Mouse (Mus musculus) limb, embryonic 11.5 days (tissue): ENCODE results near the gene Naif1. TPM values are rescaled to one million over a fixed set of nuclear protein-coding genes. Genes with fewer than 3 reads are reported as not detected.

Source experiments
- ATAC-seq: fragments of 200-750 bp; cut with Nextera tagmentation; 2 replicates; pipeline ENCODE4 v1.8.0; 2017; ENCODE audit warnings: low read depth; ENCODE audit not compliant: insufficient number of reproducible peaks, low FRiP score, low TSS enrichment
- DNase-seq: peaks from one replicate; pipeline ENCODE4 v3.0.0-alpha.2; 2015; ENCODE audit warnings: low spot score
- H3K27ac ChIP-seq: fragments of 300-500 bp; sonication (generic); replicated peaks from 2 replicates; pipeline ENCODE4 v1.5.1; 2014; ENCODE audit warnings: low read depth, mild to moderate bottlenecking, low read length
- H3K27me3 ChIP-seq: fragments of 300-500 bp; sonication (generic); 2 replicates; pipeline ENCODE4 v1.6.1; 2014; ENCODE audit warnings: mild to moderate bottlenecking, low read length, mixed read lengths; ENCODE audit not compliant: control insufficient read depth, insufficient read depth
- H3K36me3 ChIP-seq: fragments of 300-500 bp; sonication (generic); 2 replicates; pipeline ENCODE4 v1.6.1; 2014; ENCODE audit warnings: mild to moderate bottlenecking, low read length, moderate library complexity, mixed read lengths; ENCODE audit not compliant: control insufficient read depth, insufficient read depth
- H3K4me1 ChIP-seq: fragments of 300-500 bp; sonication (generic); 2 replicates; pipeline ENCODE4 v1.6.1; 2014; ENCODE audit warnings: low read length, mixed read lengths; ENCODE audit not compliant: control insufficient read depth, insufficient read depth
- H3K4me2 ChIP-seq: fragments of 300-500 bp; sonication (generic); 2 replicates; pipeline ENCODE4 v1.6.1; 2014; ENCODE audit warnings: low read depth, mild to moderate bottlenecking, moderate library complexity; ENCODE audit not compliant: severe bottlenecking
- H3K4me3 ChIP-seq: fragments of 300-500 bp; sonication (generic); 2 replicates; pipeline ENCODE4 v1.5.1; 2014; ENCODE audit warnings: low read depth, low read length
- H3K9ac ChIP-seq: fragments of 300-500 bp; sonication (generic); 2 replicates; pipeline ENCODE4 v1.6.1; 2014; ENCODE audit warnings: mild to moderate bottlenecking, low read length
- H3K9me3 ChIP-seq: fragments of 300-500 bp; sonication (generic); 2 replicates; pipeline ENCODE4 v1.6.1; 2016; ENCODE audit warnings: low read length; ENCODE audit not compliant: control insufficient read depth
- WGBS: fragments of 180-500 bp; shearing (Covaris S2); extraction: QIAGEN DNeasy Blood & Tissue Kit; methylation state at CpG from one replicate; pipeline ENCODE4 v1.1.7; 2014; 5-methylcytosine and 5-hydroxymethylcytosine counted together
- polyA plus RNA-seq: library from polyadenylated mRNA; unstranded; fragments of >200 nt; fragmentation: Nextera tagmentation; extraction: Ambion mirVana; gene quantifications from 2 replicates; pipeline ENCODE4 v1.2.1, GENCODE M21; 2014

Gene Naif1
- polyA plus RNA-seq, 1 experiment from 2014 or later, result 5.6 TPM

DNA sequence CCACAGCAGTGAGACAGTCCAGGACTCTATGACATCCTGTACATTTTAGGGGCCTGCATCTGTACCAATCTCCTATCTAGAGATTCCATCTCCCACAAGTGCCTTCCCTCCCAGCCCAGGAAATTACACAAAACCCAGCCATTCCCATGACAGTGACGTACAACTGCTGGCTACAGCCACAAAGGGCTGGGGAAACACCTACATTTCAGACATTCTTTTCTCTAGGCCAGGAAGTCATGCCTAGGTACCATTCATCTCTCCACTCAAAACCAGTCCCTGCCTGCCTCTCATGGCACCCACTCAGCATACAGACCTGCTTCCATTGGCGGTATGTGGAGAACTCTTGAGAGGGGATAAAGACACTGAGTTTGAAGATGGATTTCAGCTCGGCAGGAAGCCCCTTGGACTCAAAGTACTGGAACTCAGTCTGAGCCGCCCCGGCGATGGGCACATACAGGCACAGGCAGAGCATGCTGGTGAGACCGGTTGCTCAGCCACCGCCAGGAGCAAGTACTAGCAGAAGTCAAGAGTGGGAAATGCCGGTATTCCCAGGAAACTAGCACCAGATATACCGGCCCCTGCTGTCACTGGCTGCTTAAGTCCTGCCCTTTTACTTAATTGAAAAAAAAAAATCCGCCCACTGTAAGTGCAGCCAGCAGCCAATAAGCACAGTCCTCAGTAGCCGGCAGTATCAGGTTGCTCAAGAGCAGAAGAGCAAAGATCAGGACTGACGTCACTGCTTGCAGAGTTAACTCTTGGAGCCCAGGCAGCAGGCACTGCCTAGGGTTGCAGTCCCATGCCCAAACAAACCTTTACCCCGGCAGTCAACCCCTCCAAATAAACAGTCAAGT lies 26.6 kb upstream of the Naif1 start:
- Histone ChIP-seq H3K9ac (no peak overlapping the region), H3K4me1 (peaks cover 26% of the 10 kb centered on the region), H3K36me3 (peaks cover 3% of the 10 kb centered on the region; the same call in 1 of the 2 replicates), H3K4me2 (peak overlapping the region; percentile 56), H3K27me3 (no peaks in the 10 kb centered on the region), H3K9me3 (no peaks in the 10 kb centered on the region), H3K27ac (peak overlapping the region; percentile 72), H3K4me3 (peak overlapping the region; percentile 29)
- peak; percentile 85 for ATAC-seq
- whole genome bisulfite sequencing, result 3% methylated on average over 14 of the region's 14 CpGs
- DNase-seq, result peak; percentile 80

DNA sequence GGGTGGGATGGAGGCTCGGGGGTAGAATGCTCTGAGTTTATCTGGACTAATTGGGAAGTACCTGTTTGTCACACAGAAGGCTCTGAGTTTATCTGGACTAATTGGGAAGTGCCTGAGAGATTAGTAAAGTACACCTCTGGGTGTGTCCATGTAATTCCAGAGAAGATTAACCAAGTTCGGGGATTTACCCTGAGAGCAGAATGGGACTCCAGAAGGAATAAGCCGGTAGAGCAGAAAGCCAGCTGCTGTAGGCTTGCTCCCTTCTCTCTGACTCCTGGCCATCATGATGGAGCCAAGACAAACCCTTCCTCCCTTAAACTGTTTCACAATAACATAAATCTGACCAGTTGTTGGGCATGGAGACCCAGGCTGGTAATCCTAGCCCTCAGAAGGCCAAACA lies 25.5 kb upstream of the Naif1 start:
- no peak for ATAC-seq
- Histone ChIP-seq H3K36me3 (peaks cover 3% of the 10 kb centered on the region; the same call in 1 of the 2 replicates), H3K27ac (peak overlapping the region; percentile 72; the same call in 1 of the 2 replicates), H3K4me1 (peaks cover 31% of the 10 kb centered on the region), H3K4me2 (no peak overlapping the region), H3K9ac (no peak overlapping the region), H3K27me3 (no peaks in the 10 kb centered on the region), H3K9me3 (no peaks in the 10 kb centered on the region), H3K4me3 (no peak overlapping the region)
- no peak for DNase-seq
- WGBS, result 51% methylated on average over 3 of the region's 3 CpGs

GRCm38 (mm10) chr2:32425568-32425967 lies 24.7 kb upstream of the Naif1 start:
- WGBS, result 85% methylated on average over 5 of the region's 5 CpGs
- Histone ChIP-seq H3K36me3 (no peaks in the 10 kb centered on the region; the same call in 1 of the 2 replicates), H3K9me3 (no peaks in the 10 kb centered on the region), H3K4me2 (no peak overlapping the region), H3K4me1 (peaks cover 33% of the 10 kb centered on the region), H3K27ac (no peak overlapping the region), H3K27me3 (no peaks in the 10 kb centered on the region), H3K4me3 (no peak overlapping the region), H3K9ac (no peak overlapping the region)
- ATAC-seq (no peak), DNase-seq (no peak)

DNA sequence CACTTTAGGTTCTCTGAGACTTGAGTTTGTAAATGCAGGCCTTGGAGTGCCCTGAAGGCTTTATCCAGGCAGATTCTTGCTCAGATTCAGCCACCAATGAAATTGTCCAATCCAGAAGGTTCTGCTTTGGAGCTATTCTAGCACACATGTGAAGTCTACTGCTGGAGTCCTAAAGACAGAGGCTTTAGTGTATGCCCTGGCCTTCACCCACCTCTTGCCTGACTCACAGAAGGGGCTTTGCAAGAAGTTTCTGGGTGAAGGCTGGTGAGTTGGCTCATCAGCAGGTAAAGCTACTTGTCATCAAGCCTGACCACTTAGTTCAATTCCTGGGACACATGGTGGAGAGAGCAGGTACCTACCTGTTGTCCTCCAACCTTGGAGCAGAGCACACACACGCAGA lies 24.1 kb upstream of the Naif1 start:
- Histone ChIP-seq H3K9me3 (no peaks in the 10 kb centered on the region), H3K4me2 (no peak overlapping the region), H3K4me3 (no peak overlapping the region), H3K27ac (no peak overlapping the region), H3K36me3 (no peaks in the 10 kb centered on the region), H3K9ac (no peak overlapping the region), H3K4me1 (peaks cover 33% of the 10 kb centered on the region), H3K27me3 (no peaks in the 10 kb centered on the region)
- DNase-seq (no peak), ATAC-seq (no peak)
- 85% methylated on average over 1 of the region's 1 CpGs for WGBS

DNA sequence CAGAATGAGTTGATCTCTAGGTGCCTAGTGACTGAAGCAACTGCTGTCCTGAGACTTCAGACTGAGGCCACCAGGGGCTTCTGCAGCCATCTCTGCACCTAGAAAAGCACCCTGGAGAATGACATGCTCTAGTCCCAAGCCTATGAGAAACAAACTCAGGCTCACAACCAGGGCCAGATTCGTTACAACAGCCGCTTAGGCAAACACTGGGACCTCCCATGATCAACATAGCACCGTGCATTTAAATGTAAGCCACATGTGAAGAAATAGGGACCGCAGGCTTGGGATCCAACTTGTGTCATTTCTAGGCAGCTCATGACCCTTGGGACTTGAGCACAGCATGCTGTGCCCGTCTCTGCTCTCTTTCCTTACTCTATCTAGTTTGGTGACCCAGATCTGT lies 22.5 kb upstream of the Naif1 start:
- ATAC-seq (no peak), DNase-seq (no peak)
- no peak overlapping the region for H3K9ac ChIP-seq
- H3K27ac ChIP-seq, result no peak overlapping the region
- 74% methylated on average over 5 of the region's 5 CpGs for whole genome bisulfite sequencing
- H3K4me3 ChIP-seq, result no peak overlapping the region
- H3K36me3 ChIP-seq, result no peaks in the 10 kb centered on the region
- H3K27me3 ChIP-seq, result no peaks in the 10 kb centered on the region
- H3K4me1 ChIP-seq, result peaks cover 33% of the 10 kb centered on the region
- no peak overlapping the region for H3K4me2 ChIP-seq
- no peaks in the 10 kb centered on the region for H3K9me3 ChIP-seq

DNA sequence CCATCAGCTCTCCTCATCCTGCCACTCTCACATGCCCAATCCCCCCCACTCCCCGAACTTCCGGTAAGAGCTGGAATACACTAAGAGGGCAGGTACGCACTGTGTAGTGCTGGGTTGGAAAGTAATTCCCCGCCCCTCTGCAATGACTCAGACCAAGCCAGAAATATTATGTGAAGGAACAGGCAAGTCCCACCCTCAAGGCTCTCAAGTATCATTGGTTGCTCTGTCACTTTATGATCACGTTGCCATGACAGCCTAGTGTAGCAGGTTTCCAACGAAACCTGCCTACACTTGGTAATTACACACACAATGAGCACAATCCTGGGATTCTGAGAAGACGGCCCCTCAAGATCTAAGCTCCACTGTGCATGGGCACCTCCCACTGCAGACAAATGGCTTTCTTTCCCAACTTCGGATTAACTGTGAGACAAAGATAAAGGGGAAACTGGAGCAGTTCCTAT lies 22.0 kb upstream of the Naif1 start:
- peaks cover 27% of the 10 kb centered on the region for H3K4me1 ChIP-seq
- WGBS, result 59% methylated on average over 8 of the region's 8 CpGs
- H3K36me3 ChIP-seq, result no peaks in the 10 kb centered on the region
- H3K27me3 ChIP-seq, result no peaks in the 10 kb centered on the region
- no peak for DNase-seq
- H3K9me3 ChIP-seq, result no peaks in the 10 kb centered on the region
- no peak overlapping the region for H3K9ac ChIP-seq
- no peak overlapping the region for H3K27ac ChIP-seq
- peak; percentile 23; the same call in 1 of the 2 replicates for ATAC-seq
- H3K4me2 ChIP-seq, result 0 out of 2 replicates have a peak overlapping the region, but pooled peaks have one; percentile 24
- H3K4me3 ChIP-seq, result no peak overlapping the region

- Histone ChIP-seq H3K4me1 (peaks cover 18% of the 10 kb centered on the region), H3K4me2 (no peak overlapping the region)
Observed at GRCm38 (mm10) chr2:32429215-32429891, 20.9 kb upstream of the Naif1 start.

More at GRCm38 (mm10) chr2:32429215-32429891, 20.9 kb upstream of the Naif1 start:
- no peak overlapping the region for H3K27ac ChIP-seq
- H3K36me3 ChIP-seq, result no peaks in the 10 kb centered on the region
- H3K4me3 ChIP-seq, result no peak overlapping the region
- no peak for DNase-seq
- no peak for ATAC-seq
- 81% methylated on average over 4 of the region's 4 CpGs for WGBS
- H3K27me3 ChIP-seq, result no peaks in the 10 kb centered on the region
- H3K9me3 ChIP-seq, result no peaks in the 10 kb centered on the region
- no peak overlapping the region for H3K9ac ChIP-seq
